Mouse (Mus musculus) cortical plate, adult 2 months (tissue): ENCODE results near the gene Lyrm7.

Source experiments
- CTCF ChIP-seq: fragments of 200-500 bp; IDR thresholded peaks from 2 replicates; pipeline ENCODE4 v1.5.1; 2011; ENCODE audit warnings: mild to moderate bottlenecking, control low read depth, low read length; ENCODE audit not compliant: insufficient read depth; ENCODE audit errors: extremely low read depth
- POLR2A ChIP-seq: fragments of 200-500 bp; IDR thresholded peaks from 2 replicates; pipeline ENCODE4 v1.6.1; 2011; ENCODE audit warnings: mild to moderate bottlenecking, low read length, control low read depth; ENCODE audit not compliant: insufficient read depth; ENCODE audit errors: extremely low read depth

DNA sequence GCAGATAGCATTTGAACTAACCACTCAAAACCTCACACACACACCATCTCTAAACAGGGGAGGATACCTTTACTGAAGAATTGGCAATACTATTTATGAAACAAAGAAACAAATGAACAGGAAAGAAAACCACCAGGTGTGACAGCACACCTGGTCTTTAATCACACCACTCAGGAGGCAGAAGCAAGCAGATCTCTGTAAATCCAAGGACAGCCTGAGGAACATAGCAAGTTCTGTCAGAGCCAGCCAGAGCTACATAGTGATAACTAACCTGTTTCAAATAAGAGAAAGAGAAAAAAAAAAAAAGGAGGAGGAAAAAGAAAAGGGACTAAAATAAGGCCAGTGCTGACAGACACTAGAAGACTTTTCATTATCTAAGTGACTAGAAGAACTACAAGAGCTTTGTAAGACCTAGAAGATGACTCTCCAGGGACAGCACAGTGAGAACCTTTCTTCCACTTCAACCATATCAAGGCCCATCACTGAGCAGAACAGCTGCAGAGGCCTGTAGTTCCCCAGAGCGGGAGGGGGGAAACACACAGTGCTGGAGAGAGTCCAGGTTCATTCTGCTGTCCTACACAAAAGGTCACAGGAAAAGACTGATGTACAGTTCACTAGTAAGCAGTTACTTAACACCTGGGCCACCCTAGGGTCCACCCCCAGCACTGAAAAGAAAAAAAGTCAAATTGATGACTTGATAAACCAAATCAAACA is 82.4 kb downstream of the Lyrm7 start:
- TF ChIP-seq POLR2A = no peak
- no peak for TF ChIP-seq CTCF
